Mouse (Mus musculus): ENCODE data around the gene Enthd1.

DNA sequence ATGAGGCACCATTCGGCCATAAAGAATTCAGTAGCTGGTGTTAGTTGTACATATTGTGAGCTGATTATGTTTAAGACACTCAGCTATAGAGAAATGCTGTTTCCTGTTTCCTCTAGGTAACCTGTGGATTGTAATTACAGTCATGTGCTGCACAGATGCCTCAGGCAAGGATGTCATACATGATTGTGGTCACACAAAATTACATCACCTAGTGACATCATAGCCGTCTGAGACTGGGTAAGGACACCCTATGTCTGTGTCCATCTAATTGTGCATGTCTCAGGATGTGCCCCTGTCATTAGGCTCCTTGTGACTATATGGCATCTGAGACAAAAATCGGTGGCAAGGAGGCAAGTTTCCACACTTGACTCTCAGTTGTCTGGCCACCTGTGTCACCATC lies 2.5 kb downstream of the Enthd1 start:
- no peak for TF ChIP-seq CTCF (IDR thresholded peaks at IDR 0.05; ENCODE audit: low read depth)
- no peak for TF ChIP-seq EP300 (IDR thresholded peaks at IDR 0.05; ENCODE audit: low read depth)

Data from liver, embryonic 14.5 days (tissue).